In the genomic region with DNA sequence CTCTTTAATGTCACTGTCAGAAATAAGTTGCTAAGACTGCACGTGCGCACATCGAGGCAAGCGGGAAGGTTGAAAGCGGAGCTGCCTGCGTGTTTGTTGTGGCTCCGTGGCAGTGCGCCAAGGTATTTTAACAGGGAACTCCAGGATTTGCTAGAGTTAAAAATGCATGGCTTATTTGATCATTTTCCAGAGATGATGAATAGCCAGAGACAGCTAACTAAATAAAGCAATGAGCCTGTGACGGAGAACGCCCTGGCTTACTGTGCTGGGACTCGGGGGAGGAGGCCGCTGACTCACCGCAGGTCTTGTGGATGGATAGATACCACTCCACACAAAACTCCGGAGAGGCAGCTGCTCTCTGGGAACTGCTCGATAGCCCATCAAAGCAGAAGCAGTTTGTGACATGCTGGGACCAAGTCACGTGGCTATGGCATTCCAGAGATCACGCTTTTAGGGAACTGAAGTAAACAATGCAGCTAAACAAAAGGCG, we compare ENCODE assay signal across 8 mouse cellular contexts. TPM values are rescaled to one million over a fixed set of nuclear protein-coding genes. Genes with fewer than 3 reads are reported as not detected.
A peak's percentile ranks its signal among the peaks of the same experiment; 100 is the strongest.
DNase-seq lines count a peak whose midpoint lies in the region; ATAC-seq lines count a peak whose summit lies in the region.

No protein-coding gene starts in this region.

- peaks cover 5% of the 10 kb centered on the region for H3K27me3 ChIP-seq in forebrain, embryonic 12.5 days
- no peaks in the 10 kb centered on the region for H3K27me3 ChIP-seq in forebrain, embryonic 10.5 days (ENCODE audit: poor library complexity, severe bottlenecking)
- no peaks in the 10 kb centered on the region for H3K27me3 ChIP-seq in heart, embryonic 16.5 days (ENCODE audit: control insufficient read depth, insufficient read depth, low read length)
- H3K27me3 ChIP-seq in liver, embryonic 12.5 days (replicated peaks), result 0 out of 2 replicates have a peak, but pooled peaks cover 7% of the 10 kb centered on the region
- no peaks in the 10 kb centered on the region for H3K27me3 ChIP-seq in stomach, embryonic 15.5 days (replicated peaks)

- DNase-seq in forebrain, embryonic 10.5 days (ENCODE audit: extremely low spot score, low spot score), result no peak
- DNase-seq in ovary, postnatal 36 days (ENCODE audit: low spot score), result peak; percentile 18
- DNase-seq in ovary, adult 18-20 months (ENCODE audit: low spot score), result no peak

- peaks cover 10% of the 10 kb centered on the region for H3K4me1 ChIP-seq in forebrain, embryonic 12.5 days
- H3K4me1 ChIP-seq in forebrain, embryonic 10.5 days, result peaks cover 10% of the 10 kb centered on the region
- H3K4me1 ChIP-seq in heart, embryonic 16.5 days (ENCODE audit: control insufficient read depth, insufficient read depth, low read length), result peaks cover 14% of the 10 kb centered on the region
- peaks cover 24% of the 10 kb centered on the region for H3K4me1 ChIP-seq in liver, embryonic 12.5 days
- H3K4me1 ChIP-seq in stomach, embryonic 15.5 days, result peaks cover 11% of the 10 kb centered on the region

- peak overlapping the region; percentile 2; the same call in 1 of the 2 replicates for H3K4me2 ChIP-seq in forebrain, embryonic 12.5 days
- peak overlapping the region; percentile 31 for H3K4me2 ChIP-seq in heart, embryonic 16.5 days (ENCODE audit: low read depth, low read length)
- H3K4me2 ChIP-seq in liver, embryonic 12.5 days, result 0 out of 2 replicates have a peak overlapping the region, but pooled peaks have one; percentile 15
- H3K4me2 ChIP-seq in stomach, embryonic 15.5 days, result peak overlapping the region; percentile 38

- H3K9ac ChIP-seq in forebrain, embryonic 12.5 days, result no peak overlapping the region
- H3K9ac ChIP-seq in heart, embryonic 16.5 days (ENCODE audit: low read length), result no peak overlapping the region
- H3K9ac ChIP-seq in liver, embryonic 12.5 days, result no peak overlapping the region
- H3K9ac ChIP-seq in stomach, embryonic 15.5 days, result no peak overlapping the region

- peak; percentile 45; the same call in 1 of the 2 replicates for ATAC-seq in forebrain, embryonic 12.5 days (ENCODE audit: low FRiP score)
- peak; percentile 70; the same call in 1 of the 2 replicates for ATAC-seq in heart, embryonic 16.5 days (replicated peaks; ENCODE audit: extremely low read depth, insufficient read depth, low FRiP score)
- ATAC-seq in liver, embryonic 12.5 days, result no peak; the same call in 1 of the 2 replicates
- peak; percentile 69 for ATAC-seq in stomach, embryonic 15.5 days (ENCODE audit: insufficient read depth, low FRiP score, low read depth)
- no peak for ATAC-seq in inflammation-experienced regulatory T-cells, adult 6 months

- no peak overlapping the region for H3K4me3 ChIP-seq in forebrain, embryonic 12.5 days (replicated peaks)
- no peak overlapping the region for H3K4me3 ChIP-seq in forebrain, embryonic 10.5 days
- H3K4me3 ChIP-seq in heart, embryonic 16.5 days (ENCODE audit: low read length), result no peak overlapping the region
- no peak overlapping the region for H3K4me3 ChIP-seq in liver, embryonic 12.5 days
- no peak overlapping the region for H3K4me3 ChIP-seq in stomach, embryonic 15.5 days (replicated peaks)

- H3K27ac ChIP-seq in forebrain, embryonic 12.5 days, result no peak overlapping the region
- H3K27ac ChIP-seq in forebrain, embryonic 10.5 days, result no peak overlapping the region
- H3K27ac ChIP-seq in heart, embryonic 16.5 days (ENCODE audit: low read length), result peak overlapping the region; percentile 37; the same call in 1 of the 2 replicates
- no peak overlapping the region for H3K27ac ChIP-seq in liver, embryonic 12.5 days
- peak overlapping the region; percentile 81 for H3K27ac ChIP-seq in stomach, embryonic 15.5 days

- H3K36me3 ChIP-seq in forebrain, embryonic 12.5 days (replicated peaks), result no peaks in the 10 kb centered on the region
- no peaks in the 10 kb centered on the region for H3K36me3 ChIP-seq in forebrain, embryonic 10.5 days (replicated peaks)
- no peaks in the 10 kb centered on the region for H3K36me3 ChIP-seq in heart, embryonic 16.5 days (ENCODE audit: control insufficient read depth, insufficient read depth)
- no peaks in the 10 kb centered on the region for H3K36me3 ChIP-seq in liver, embryonic 12.5 days
- no peaks in the 10 kb centered on the region for H3K36me3 ChIP-seq in stomach, embryonic 15.5 days

- no peaks in the 10 kb centered on the region for H3K9me3 ChIP-seq in forebrain, embryonic 12.5 days
- no peaks in the 10 kb centered on the region for H3K9me3 ChIP-seq in forebrain, embryonic 10.5 days
- H3K9me3 ChIP-seq in heart, embryonic 16.5 days (replicated peaks; ENCODE audit: control insufficient read depth, low read length), result no peaks in the 10 kb centered on the region
- H3K9me3 ChIP-seq in liver, embryonic 12.5 days (replicated peaks), result no peaks in the 10 kb centered on the region
- H3K9me3 ChIP-seq in stomach, embryonic 15.5 days, result no peaks in the 10 kb centered on the region

- 44% methylated on average over 18 of the region's 18 CpGs for WGBS in forebrain, embryonic 12.5 days
- 66% methylated on average over 18 of the region's 18 CpGs for WGBS in forebrain, embryonic 10.5 days
- WGBS in heart, embryonic 16.5 days, result 36% methylated on average over 18 of the region's 18 CpGs
- 56% methylated on average over 18 of the region's 18 CpGs for WGBS in liver, embryonic 12.5 days (ENCODE audit: insufficient replicate concordance)
- 10% methylated on average over 18 of the region's 18 CpGs for WGBS in stomach, embryonic 15.5 days

RNA-seq across cellular contexts. Expression of a gene that starts 30.5 kb away (rescaled TPM):
- 0.09 and 0.27 TPM in 2 replicates for polyA plus RNA-seq in forebrain, embryonic 12.5 days (2016; fragmentation: Nextera tagmentation; extraction: Ambion mirVana)
- polyA plus RNA-seq in forebrain, embryonic 10.5 days (2016; fragmentation: Nextera tagmentation; extraction: Ambion mirVana), result 0.18 and 0.27 TPM in 2 replicates
- 2.0 and 3.1 TPM in 2 replicates for polyA plus RNA-seq in heart, embryonic 16.5 days (2015; fragmentation: Nextera tagmentation; extraction: Ambion mirVana)
- 0.55 and 0.81 TPM in 2 replicates for polyA plus RNA-seq in liver, embryonic 12.5 days (2016; fragmentation: Nextera tagmentation; extraction: Ambion mirVana)
- polyA plus RNA-seq in stomach, embryonic 15.5 days (2015; fragmentation: Nextera tagmentation; extraction: Ambion mirVana), result 4.5 and 7.6 TPM in 2 replicates
- polyA plus RNA-seq in inflammation-experienced regulatory T-cells, adult 6 months (2017; shearing (Covaris generic)), result 100 to 1,000 TPM; 108 to 140 (median 136) TPM

Comparison
In these comparisons a context has a peak if more than half of its experiments do, and no peak if none do; other contexts are left out.
1. ATAC-seq: peak in forebrain, embryonic 12.5 days (single experiment), heart, embryonic 16.5 days (single experiment) and stomach, embryonic 15.5 days (single experiment); none in liver, embryonic 12.5 days (single experiment) and inflammation-experienced regulatory T-cells, adult 6 months (single experiment).
2. H3K27ac ChIP-seq: peak in heart, embryonic 16.5 days (single experiment) and stomach, embryonic 15.5 days (single experiment); none in forebrain, embryonic 12.5 days (single experiment), forebrain, embryonic 10.5 days (single experiment) and liver, embryonic 12.5 days (single experiment).
3. RNA of a gene that starts 30.5 kb away (polyA plus RNA-seq): 108 to 140 TPM in inflammation-experienced regulatory T-cells, adult 6 months; 4.5 to 7.6 TPM in stomach, embryonic 15.5 days, 2.0 to 3.1 TPM in heart, embryonic 16.5 days, 0.55 to 0.81 TPM in liver, embryonic 12.5 days, 0.18 to 0.27 TPM in forebrain, embryonic 10.5 days and 0.09 to 0.27 TPM in forebrain, embryonic 12.5 days; every median in the first group is over 10 times any median in the second.
4. Peak in every context shown above with its lines, with median percentiles within 50 percentile points of each other: H3K4me2 ChIP-seq.